Mouse (Mus musculus): ENCODE results near the gene Tlcd1. TPM values are rescaled to one million over a fixed set of nuclear protein-coding genes. Genes with fewer than 3 reads are reported as not detected.

The Tlcd1 gene
- polyA plus RNA-seq, 1 experiment: 12.2 TPM

- Histone ChIP-seq H3K4me3 (ENCODE audit: low read depth, low read length) (no peak overlapping the region), H3K27ac (ENCODE audit: insufficient read depth, low read length) (no peak overlapping the region), H3K9ac (ENCODE audit: low read depth, poor library complexity, severe bottlenecking) (no peak overlapping the region), H3K4me1 (ENCODE audit: control insufficient read depth, insufficient read depth, low read length) (peaks cover 4% of the 10 kb centered on the region), H3K9me3 (replicated peaks; ENCODE audit: control insufficient read depth, insufficient read depth, low read length, poor library complexity, severe bottlenecking) (no peaks in the 10 kb centered on the region), H3K27me3 (ENCODE audit: control insufficient read depth, insufficient read depth, low read length, poor library complexity, severe bottlenecking) (no peaks in the 10 kb centered on the region), H3K36me3 (ENCODE audit: control insufficient read depth, insufficient read depth, low read length, poor library complexity, severe bottlenecking) (peaks cover 47% of the 10 kb centered on the region)
- TF ChIP-seq CTCF (IDR thresholded peaks at IDR 0.05; ENCODE audit: low read depth, low read length) (no peak), EP300 (IDR thresholded peaks at IDR 0.05; ENCODE audit: insufficient read depth, low read depth, low read length) (no peak), POLR2A (IDR thresholded peaks at IDR 0.05; ENCODE audit: insufficient read depth, low read length) (no peak)
Measured at GRCm38 (mm10) chr11:78161968-78162367, 14.5 kb upstream of the Tlcd1 start.

GRCm38 (mm10) chr11:78162504-78162903, 14.0 kb upstream of the Tlcd1 start:
- TF ChIP-seq POLR2A (IDR thresholded peaks at IDR 0.05; ENCODE audit: insufficient read depth, low read length) (no peak), EP300 (IDR thresholded peaks at IDR 0.05; ENCODE audit: insufficient read depth, low read depth, low read length) (no peak)
- Histone ChIP-seq H3K36me3 (ENCODE audit: control insufficient read depth, insufficient read depth, low read length, poor library complexity, severe bottlenecking) (peaks cover 44% of the 10 kb centered on the region), H3K27me3 (ENCODE audit: control insufficient read depth, insufficient read depth, low read length, poor library complexity, severe bottlenecking) (no peaks in the 10 kb centered on the region), H3K4me1 (ENCODE audit: control insufficient read depth, insufficient read depth, low read length) (peaks cover 5% of the 10 kb centered on the region), H3K9me3 (replicated peaks; ENCODE audit: control insufficient read depth, insufficient read depth, low read length, poor library complexity, severe bottlenecking) (no peaks in the 10 kb centered on the region), H3K27ac (ENCODE audit: insufficient read depth, low read length) (no peak overlapping the region), H3K4me3 (ENCODE audit: low read depth, low read length) (no peak overlapping the region), H3K9ac (ENCODE audit: low read depth, poor library complexity, severe bottlenecking) (no peak overlapping the region)

GRCm38 (mm10) chr11:78163045-78163444, 13.5 kb upstream of the Tlcd1 start:
- H3K4me1 ChIP-seq (ENCODE audit: control insufficient read depth, insufficient read depth, low read length): peaks cover 10% of the 10 kb centered on the region

GRCm38 (mm10) chr11:78163681-78164603, 12.6 kb upstream of the Tlcd1 start:
- Histone ChIP-seq H3K9ac (ENCODE audit: low read depth, poor library complexity, severe bottlenecking) (peak overlapping the region; percentile 96), H3K4me3 (ENCODE audit: low read depth, low read length) (peak overlapping the region; percentile 81), H3K27me3 (ENCODE audit: control insufficient read depth, insufficient read depth, low read length, poor library complexity, severe bottlenecking) (no peaks in the 10 kb centered on the region), H3K4me1 (ENCODE audit: control insufficient read depth, insufficient read depth, low read length) (peaks cover 11% of the 10 kb centered on the region), H3K36me3 (ENCODE audit: control insufficient read depth, insufficient read depth, low read length, poor library complexity, severe bottlenecking) (peaks cover 30% of the 10 kb centered on the region), H3K9me3 (replicated peaks; ENCODE audit: control insufficient read depth, insufficient read depth, low read length, poor library complexity, severe bottlenecking) (no peaks in the 10 kb centered on the region), H3K27ac (ENCODE audit: insufficient read depth, low read length) (peak overlapping the region; percentile 60)
- TF ChIP-seq EP300 (IDR thresholded peaks at IDR 0.05; ENCODE audit: insufficient read depth, low read depth, low read length) (peak; percentile 85), POLR2A (IDR thresholded peaks at IDR 0.05; ENCODE audit: insufficient read depth, low read length) (peak; percentile 7), CTCF (IDR thresholded peaks at IDR 0.05; ENCODE audit: low read depth, low read length) (no peak)

More at GRCm38 (mm10) chr11:78163045-78163444, 13.5 kb upstream of the Tlcd1 start:
- no peak for TF ChIP-seq EP300 (IDR thresholded peaks at IDR 0.05; ENCODE audit: insufficient read depth, low read depth, low read length)
- TF ChIP-seq POLR2A (IDR thresholded peaks at IDR 0.05; ENCODE audit: insufficient read depth, low read length): no peak
- TF ChIP-seq CTCF (IDR thresholded peaks at IDR 0.05; ENCODE audit: low read depth, low read length): no peak
- Histone ChIP-seq H3K9me3 (replicated peaks; ENCODE audit: control insufficient read depth, insufficient read depth, low read length, poor library complexity, severe bottlenecking) (no peaks in the 10 kb centered on the region), H3K27me3 (ENCODE audit: control insufficient read depth, insufficient read depth, low read length, poor library complexity, severe bottlenecking) (no peaks in the 10 kb centered on the region), H3K36me3 (ENCODE audit: control insufficient read depth, insufficient read depth, low read length, poor library complexity, severe bottlenecking) (peaks cover 39% of the 10 kb centered on the region), H3K27ac (ENCODE audit: insufficient read depth, low read length) (no peak overlapping the region), H3K4me3 (ENCODE audit: low read depth, low read length) (peak overlapping the region; percentile 18; the same call in 1 of the 2 replicates), H3K9ac (ENCODE audit: low read depth, poor library complexity, severe bottlenecking) (peak overlapping the region; percentile 96)

GRCm38 (mm10) chr11:78164604-78164923, 11.9 kb upstream of the Tlcd1 start:
- Histone ChIP-seq H3K4me3 (ENCODE audit: low read depth, low read length) (peak overlapping the region; percentile 81), H3K9me3 (replicated peaks; ENCODE audit: control insufficient read depth, insufficient read depth, low read length, poor library complexity, severe bottlenecking) (no peaks in the 10 kb centered on the region), H3K9ac (ENCODE audit: low read depth, poor library complexity, severe bottlenecking) (peak overlapping the region; percentile 96), H3K4me1 (ENCODE audit: control insufficient read depth, insufficient read depth, low read length) (peaks cover 11% of the 10 kb centered on the region), H3K27ac (ENCODE audit: insufficient read depth, low read length) (peak overlapping the region; percentile 60), H3K36me3 (ENCODE audit: control insufficient read depth, insufficient read depth, low read length, poor library complexity, severe bottlenecking) (peaks cover 26% of the 10 kb centered on the region), H3K27me3 (ENCODE audit: control insufficient read depth, insufficient read depth, low read length, poor library complexity, severe bottlenecking) (no peaks in the 10 kb centered on the region)
- TF ChIP-seq CTCF (IDR thresholded peaks at IDR 0.05; ENCODE audit: low read depth, low read length) (no peak), EP300 (IDR thresholded peaks at IDR 0.05; ENCODE audit: insufficient read depth, low read depth, low read length) (no peak), POLR2A (IDR thresholded peaks at IDR 0.05; ENCODE audit: insufficient read depth, low read length) (no peak)
